Mouse (Mus musculus): ENCODE measurements around the gene Plekha1. TPM values are rescaled to one million over a fixed set of nuclear protein-coding genes. Genes with fewer than 3 reads are reported as not detected.

Gene Plekha1
- polyA plus RNA-seq, 1 experiment = 107 TPM

DNA sequence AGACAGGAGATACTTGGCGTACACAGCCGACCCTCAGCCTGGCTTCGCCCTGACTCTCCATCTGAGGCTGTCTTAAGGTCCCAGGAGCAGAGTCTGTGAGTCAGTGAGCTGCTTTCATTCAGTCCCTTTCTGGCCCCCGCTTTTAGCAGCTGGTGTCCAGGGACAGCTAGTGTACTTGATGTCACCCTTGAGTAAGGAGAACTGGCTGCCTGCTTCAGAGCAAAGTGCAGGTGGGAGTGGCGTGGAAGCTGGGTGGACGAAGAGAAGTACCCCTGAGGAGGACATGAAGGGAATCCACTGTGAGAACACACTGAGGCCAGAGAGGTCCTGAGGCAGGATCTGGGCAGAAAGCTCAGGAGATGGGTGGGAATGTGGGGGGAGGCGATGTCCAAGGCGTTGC is 73.3 kb downstream of the Plekha1 start:
- Histone ChIP-seq H3K4me3 (replicated peaks; ENCODE audit: insufficient read depth, low read depth, low read length) (no peak overlapping the region), H3K4me1 (ENCODE audit: control insufficient read depth, insufficient read depth, low read length) (no peaks in the 10 kb centered on the region; the same call in 1 of the 2 replicates), H3K27me3 (ENCODE audit: control insufficient read depth, insufficient read depth, low read length) (no peaks in the 10 kb centered on the region; the same call in 1 of the 2 replicates), H3K27ac (ENCODE audit: insufficient read depth, low read length) (no peak overlapping the region)
- DNase-seq = no peak
- no peak for TF ChIP-seq POLR2A (IDR thresholded peaks at IDR 0.05; ENCODE audit: borderline replicate concordance, insufficient read depth, low read length)
- TF ChIP-seq CTCF (IDR thresholded peaks at IDR 0.05; ENCODE audit: borderline replicate concordance, insufficient read depth, low read depth, low read length) = no peak
- WGBS = 92% methylated on average over 8 of the region's 8 CpGs

DNA sequence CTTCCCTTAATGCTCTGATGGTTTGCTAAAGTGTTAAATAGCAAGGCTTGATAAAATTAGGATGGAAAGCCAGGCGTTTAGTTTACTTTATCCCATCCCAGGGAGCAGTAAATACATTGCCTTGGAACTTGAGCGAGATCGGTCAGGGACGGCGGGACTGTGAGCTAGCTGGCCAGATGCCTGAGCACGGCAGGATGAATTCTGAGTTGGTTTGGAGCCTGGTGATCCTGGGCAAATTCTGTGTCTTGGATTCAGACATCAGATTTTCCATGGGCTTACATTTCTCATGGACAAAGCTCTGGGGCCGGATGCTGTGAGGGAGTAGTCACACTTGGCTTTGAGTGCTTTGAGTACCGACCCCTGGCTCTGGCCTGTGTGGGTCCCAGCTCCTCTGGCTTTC is 75.2 kb downstream of the Plekha1 start:
- TF ChIP-seq CTCF (IDR thresholded peaks at IDR 0.05; ENCODE audit: borderline replicate concordance, insufficient read depth, low read depth, low read length) (no peak), POLR2A (IDR thresholded peaks at IDR 0.05; ENCODE audit: borderline replicate concordance, insufficient read depth, low read length) (no peak)
- H3K27ac ChIP-seq (ENCODE audit: insufficient read depth, low read length) = no peak overlapping the region
- H3K4me3 ChIP-seq (replicated peaks; ENCODE audit: insufficient read depth, low read depth, low read length) = no peak overlapping the region
- no peaks in the 10 kb centered on the region; the same call in 1 of the 2 replicates for H3K4me1 ChIP-seq (ENCODE audit: control insufficient read depth, insufficient read depth, low read length)
- no peaks in the 10 kb centered on the region; the same call in 1 of the 2 replicates for H3K27me3 ChIP-seq (ENCODE audit: control insufficient read depth, insufficient read depth, low read length)
- 21% methylated on average over 8 of the region's 8 CpGs for WGBS
- peak; percentile 54 to 60 for DNase-seq

DNA sequence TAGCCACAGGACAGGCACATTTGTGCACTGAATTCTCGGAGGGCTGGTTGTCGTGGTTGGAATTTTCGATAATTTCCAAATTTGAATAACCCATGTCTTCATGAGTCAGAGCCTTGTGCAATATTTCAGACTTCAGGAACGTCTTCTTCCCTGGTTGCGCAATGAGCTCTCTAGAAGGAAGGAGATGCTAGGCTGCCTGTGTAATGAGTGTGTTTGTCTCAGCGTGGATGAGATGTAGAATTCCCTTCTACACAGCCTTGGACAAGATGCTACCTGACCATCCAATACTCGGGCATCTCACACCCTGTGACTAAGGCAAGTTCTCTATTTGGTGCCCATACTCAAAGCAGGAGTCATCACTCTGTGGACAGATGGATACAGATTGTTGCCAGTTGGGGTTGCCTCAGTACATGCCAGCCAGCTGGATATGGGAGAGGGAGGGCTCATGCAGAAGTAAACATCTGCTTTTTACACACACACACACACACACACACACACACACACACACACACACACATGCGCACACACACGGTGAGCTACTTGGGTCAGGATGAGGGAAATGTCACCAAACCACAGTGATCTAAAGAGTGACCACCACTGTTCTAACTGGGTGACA is 77.8 kb downstream of the Plekha1 start:
- DNase-seq = no peak
- no peak overlapping the region for H3K27ac ChIP-seq (ENCODE audit: insufficient read depth, low read length)
- TF ChIP-seq CTCF (IDR thresholded peaks at IDR 0.05; ENCODE audit: borderline replicate concordance, insufficient read depth, low read depth, low read length) (no peak), POLR2A (IDR thresholded peaks at IDR 0.05; ENCODE audit: borderline replicate concordance, insufficient read depth, low read length) (no peak)
- H3K4me3 ChIP-seq (replicated peaks; ENCODE audit: insufficient read depth, low read depth, low read length) = no peak overlapping the region
- 89% methylated on average over 9 of the region's 9 CpGs for WGBS
- no peaks in the 10 kb centered on the region; the same call in 1 of the 2 replicates for H3K4me1 ChIP-seq (ENCODE audit: control insufficient read depth, insufficient read depth, low read length)
- no peaks in the 10 kb centered on the region for H3K27me3 ChIP-seq (ENCODE audit: control insufficient read depth, insufficient read depth, low read length)

DNA sequence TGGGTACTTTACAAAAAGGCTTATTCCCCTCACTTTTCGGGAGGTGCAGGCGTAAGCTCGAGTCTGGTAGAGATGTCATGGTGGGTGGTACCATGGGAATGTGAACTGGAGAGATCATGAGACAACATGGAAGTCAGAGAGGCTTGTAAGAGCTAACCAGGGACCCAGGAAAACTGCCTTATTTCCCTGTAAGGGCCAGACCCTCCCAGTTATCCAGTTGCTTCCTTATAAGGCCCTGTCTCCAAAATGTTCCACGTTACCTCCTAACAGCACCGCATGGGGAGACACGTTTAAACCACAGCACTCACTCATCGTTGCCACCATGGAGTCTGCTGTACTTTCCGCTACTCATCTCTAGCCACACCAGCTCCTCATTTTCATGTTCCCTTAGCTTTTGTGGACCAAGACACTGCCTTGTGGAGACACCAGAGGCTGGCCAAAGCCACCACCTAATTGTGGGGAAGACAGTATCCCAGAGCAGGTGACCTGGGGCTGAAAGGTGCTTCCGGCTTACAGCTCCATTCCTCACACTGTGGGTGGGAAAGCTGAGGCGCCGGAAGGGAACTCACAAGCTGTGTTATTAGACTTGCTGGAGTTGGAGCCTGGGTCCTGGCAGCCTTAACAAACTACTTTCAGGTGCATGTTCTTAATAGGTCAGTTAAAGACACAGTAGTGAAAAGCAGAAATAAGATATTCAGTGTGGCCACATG is 79.4 kb downstream of the Plekha1 start:
- TF ChIP-seq CTCF (IDR thresholded peaks at IDR 0.05; ENCODE audit: borderline replicate concordance, insufficient read depth, low read depth, low read length) = no peak
- TF ChIP-seq POLR2A (IDR thresholded peaks at IDR 0.05; ENCODE audit: borderline replicate concordance, insufficient read depth, low read length) = no peak
- Histone ChIP-seq H3K4me3 (replicated peaks; ENCODE audit: insufficient read depth, low read depth, low read length) (no peak overlapping the region), H3K4me1 (ENCODE audit: control insufficient read depth, insufficient read depth, low read length) (peaks cover 4% of the 10 kb centered on the region), H3K27me3 (ENCODE audit: control insufficient read depth, insufficient read depth, low read length) (no peaks in the 10 kb centered on the region), H3K27ac (ENCODE audit: insufficient read depth, low read length) (no peak overlapping the region)
- 91% methylated on average over 11 of the region's 11 CpGs for WGBS
- no peak for DNase-seq

DNA sequence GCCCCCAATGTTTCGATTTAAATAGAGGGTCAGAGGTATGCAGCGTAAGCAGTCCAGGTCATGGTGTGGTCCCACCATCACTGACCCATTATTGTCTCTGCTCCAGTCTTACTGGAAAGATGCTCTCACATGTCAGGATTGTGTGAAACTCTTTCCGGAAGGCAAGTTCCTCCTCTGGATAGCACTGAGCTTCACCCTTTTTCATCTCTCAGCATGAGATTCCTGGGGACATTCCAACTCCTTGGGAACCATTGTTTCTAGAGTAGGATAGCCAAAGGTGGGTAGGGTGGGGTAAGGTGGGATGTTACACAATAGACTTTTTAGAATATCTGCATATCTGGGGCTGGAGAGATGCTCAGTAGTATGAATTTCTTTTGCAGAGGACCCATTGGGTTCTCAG is 80.2 kb downstream of the Plekha1 start:
- H3K27ac ChIP-seq (ENCODE audit: insufficient read depth, low read length) = no peak overlapping the region
- no peak for DNase-seq
- WGBS = 94% methylated on average over 3 of the region's 3 CpGs
- no peak overlapping the region for H3K4me3 ChIP-seq (replicated peaks; ENCODE audit: insufficient read depth, low read depth, low read length)
- H3K27me3 ChIP-seq (ENCODE audit: control insufficient read depth, insufficient read depth, low read length) = no peaks in the 10 kb centered on the region
- peaks cover 4% of the 10 kb centered on the region for H3K4me1 ChIP-seq (ENCODE audit: control insufficient read depth, insufficient read depth, low read length)
- no peak for TF ChIP-seq CTCF (IDR thresholded peaks at IDR 0.05; ENCODE audit: borderline replicate concordance, insufficient read depth, low read depth, low read length)
- TF ChIP-seq POLR2A (IDR thresholded peaks at IDR 0.05; ENCODE audit: borderline replicate concordance, insufficient read depth, low read length) = no peak

DNA sequence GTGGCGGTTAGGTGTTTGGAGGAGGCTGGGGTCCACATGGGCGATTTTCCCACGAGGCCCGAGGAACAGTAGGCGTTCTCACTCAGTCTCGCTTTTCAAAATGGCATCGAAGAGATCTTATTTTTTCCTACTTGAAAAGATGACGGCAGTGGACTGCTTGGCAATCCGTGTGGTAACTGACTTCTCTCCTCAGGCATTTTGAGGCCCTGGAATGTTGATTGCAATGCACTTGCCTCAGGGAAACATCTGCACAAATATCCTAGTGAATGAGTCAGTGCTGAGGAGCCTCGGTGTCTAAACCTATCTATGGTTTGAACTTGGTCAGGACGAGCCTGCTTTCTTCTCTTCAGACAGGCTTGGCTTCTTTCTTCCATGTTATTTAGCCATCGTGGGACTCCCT is 80.7 kb downstream of the Plekha1 start:
- WGBS = 96% methylated on average over 12 of the region's 12 CpGs
- Histone ChIP-seq H3K27me3 (ENCODE audit: control insufficient read depth, insufficient read depth, low read length) (no peaks in the 10 kb centered on the region), H3K4me1 (ENCODE audit: control insufficient read depth, insufficient read depth, low read length) (peaks cover 4% of the 10 kb centered on the region), H3K27ac (ENCODE audit: insufficient read depth, low read length) (no peak overlapping the region), H3K4me3 (replicated peaks; ENCODE audit: insufficient read depth, low read depth, low read length) (no peak overlapping the region)
- no peak for DNase-seq
- TF ChIP-seq POLR2A (IDR thresholded peaks at IDR 0.05; ENCODE audit: borderline replicate concordance, insufficient read depth, low read length) (no peak), CTCF (IDR thresholded peaks at IDR 0.05; ENCODE audit: borderline replicate concordance, insufficient read depth, low read depth, low read length) (no peak)

DNA sequence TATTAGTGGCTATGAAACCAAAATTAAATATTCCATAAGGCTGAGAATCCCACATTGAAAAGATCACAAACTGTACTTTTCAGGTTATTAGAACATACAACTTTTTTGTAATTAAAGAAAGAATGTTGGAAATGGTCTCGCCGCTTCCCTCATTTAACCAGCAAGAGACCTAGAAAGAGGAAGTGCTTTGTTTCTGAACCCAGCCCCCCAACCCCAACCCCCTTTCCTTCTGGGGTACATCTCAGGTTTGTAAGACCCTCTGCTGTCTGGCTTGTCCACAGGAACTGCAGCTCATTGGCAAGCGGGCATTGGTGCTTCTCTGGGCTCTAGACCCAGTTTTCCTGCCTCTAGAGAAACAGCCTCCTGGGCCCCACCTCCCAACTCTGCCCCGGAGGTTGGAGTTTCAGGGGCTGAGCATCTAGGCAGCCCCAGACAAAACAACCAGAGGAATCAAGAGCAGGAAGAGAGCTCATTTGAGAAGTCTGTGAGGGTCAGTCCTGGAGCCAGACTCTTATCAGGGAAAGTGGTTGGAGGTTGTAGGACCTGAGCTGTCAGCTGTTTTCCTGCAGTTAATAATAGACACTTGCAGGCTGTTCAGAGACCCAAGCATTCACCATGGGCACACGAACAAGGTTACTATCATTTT is 83.1 kb downstream of the Plekha1 start:
- TF ChIP-seq POLR2A (IDR thresholded peaks at IDR 0.05; ENCODE audit: borderline replicate concordance, insufficient read depth, low read length) = no peak
- Histone ChIP-seq H3K4me1 (ENCODE audit: control insufficient read depth, insufficient read depth, low read length) (peaks cover 7% of the 10 kb centered on the region; the same call in 1 of the 2 replicates), H3K27me3 (ENCODE audit: control insufficient read depth, insufficient read depth, low read length) (no peaks in the 10 kb centered on the region), H3K4me3 (replicated peaks; ENCODE audit: insufficient read depth, low read depth, low read length) (no peak overlapping the region), H3K27ac (ENCODE audit: insufficient read depth, low read length) (no peak overlapping the region)
- WGBS = 55% methylated on average over 5 of the region's 5 CpGs
- peak in 1 of 2 experiments; percentile 31 for DNase-seq

All from cerebellum, adult 2 months (tissue).